Mouse (Mus musculus) myocyte (in vitro differentiated cells): Measurements from ENCODE around the gene Arid5b.

Source experiments
- CEBPB ChIP-seq: IDR thresholded peaks from 2 replicates; pipeline ENCODE4 v1.6.1; 2011; ENCODE audit warnings: mild to moderate bottlenecking, moderate library complexity; ENCODE audit not compliant: poor library complexity, insufficient read depth, severe bottlenecking
- E2F4 ChIP-seq: IDR thresholded peaks from one replicate; pipeline ENCODE4 v1.6.1; 2011; ENCODE audit warnings: mild to moderate bottlenecking, control low read depth, moderate library complexity; ENCODE audit not compliant: insufficient read depth
- MAX ChIP-seq: IDR thresholded peaks from one replicate; pipeline ENCODE4 v1.6.1; 2011; ENCODE audit warnings: low read depth, mild to moderate bottlenecking, control low read depth
- POLR2A ChIP-seq: IDR thresholded peaks from one replicate; pipeline ENCODE4 v1.6.1; 2011; ENCODE audit warnings: low read depth, mild to moderate bottlenecking, control low read depth, moderate library complexity; ENCODE audit not compliant: insufficient read length
- POLR2AphosphoS2 ChIP-seq: IDR thresholded peaks from one replicate; pipeline ENCODE4 v1.6.1; 2011; ENCODE audit warnings: low read depth, control low read depth; ENCODE audit not compliant: insufficient read length
- REST ChIP-seq: IDR thresholded peaks from one replicate; pipeline ENCODE4 v1.6.1; 2011; ENCODE audit warnings: mild to moderate bottlenecking, control low read depth, moderate library complexity; ENCODE audit not compliant: insufficient read depth, insufficient read length
- TCF12 ChIP-seq: IDR thresholded peaks from one replicate; pipeline ENCODE4 v1.6.1; 2011; ENCODE audit warnings: mild to moderate bottlenecking, control low read depth; ENCODE audit not compliant: poor library complexity, insufficient read depth, severe bottlenecking
- USF1 ChIP-seq: IDR thresholded peaks from one replicate; pipeline ENCODE4 v1.6.1; 2011; ENCODE audit warnings: low read depth, mild to moderate bottlenecking, control low read depth, moderate library complexity

- TF ChIP-seq TCF12 (no peak), REST (no peak), USF1 (no peak), POLR2A (no peak), POLR2AphosphoS2 (no peak), MAX (no peak), CEBPB (no peak), E2F4 (no peak)
Measured at GRCm38 (mm10) chr10:68289465-68289864, 10.9 kb upstream of the Arid5b start.
